Mouse (Mus musculus) neural tube, embryonic 15.5 days (tissue): ENCODE measurements around the gene Klk11. TPM values are rescaled to one million over a fixed set of nuclear protein-coding genes. Genes with fewer than 3 reads are reported as not detected.

Source experiments
- ATAC-seq: fragments of 200-750 bp; cut with Nextera tagmentation; 2 replicates; pipeline ENCODE4 v1.8.0; 2017; ENCODE audit warnings: mild to moderate bottlenecking, moderate TSS enrichment, moderate library complexity; ENCODE audit not compliant: low FRiP score
- H3K27ac ChIP-seq: fragments of 300-500 bp; sonication (generic); replicated peaks from 2 replicates; pipeline ENCODE4 v1.5.1; 2015; ENCODE audit warnings: mild to moderate bottlenecking, inconsistent platforms
- H3K27me3 ChIP-seq: fragments of 300-500 bp; sonication (generic); replicated peaks from 2 replicates; pipeline ENCODE4 v1.6.1; 2015; ENCODE audit warnings: inconsistent platforms
- H3K36me3 ChIP-seq: fragments of 300-500 bp; sonication (generic); 2 replicates; pipeline ENCODE4 v1.6.1; 2015; ENCODE audit warnings: inconsistent platforms
- H3K4me1 ChIP-seq: fragments of 300-500 bp; sonication (generic); 2 replicates; pipeline ENCODE4 v1.6.1; 2015; ENCODE audit warnings: inconsistent platforms
- H3K4me2 ChIP-seq: fragments of 300-500 bp; sonication (generic); 2 replicates; pipeline ENCODE4 v1.6.1; 2015; ENCODE audit warnings: inconsistent platforms, mild to moderate bottlenecking, moderate library complexity
- H3K4me3 ChIP-seq: fragments of 300-500 bp; sonication (generic); replicated peaks from 2 replicates; pipeline ENCODE4 v1.5.1; 2015; ENCODE audit warnings: mild to moderate bottlenecking, inconsistent platforms
- H3K9ac ChIP-seq: fragments of 300-500 bp; sonication (generic); replicated peaks from 2 replicates; pipeline ENCODE4 v1.6.1; 2015; ENCODE audit warnings: mild to moderate bottlenecking, inconsistent platforms
- H3K9me3 ChIP-seq: fragments of 300-500 bp; sonication (generic); replicated peaks from 2 replicates; pipeline ENCODE4 v1.6.1; 2016; ENCODE audit warnings: inconsistent platforms
- WGBS: fragments of 180-500 bp; shearing (Covaris S2); methylation state at CpG from one replicate; pipeline ENCODE4 v1.1.7; 2015; ENCODE audit warnings: mixed read lengths; 5-methylcytosine and 5-hydroxymethylcytosine counted together
- polyA plus RNA-seq: library from polyadenylated mRNA; unstranded; fragments of >200 nt; fragmentation: Nextera tagmentation; extraction: Ambion mirVana; gene quantifications from 2 replicates; pipeline ENCODE4 v1.2.1, GENCODE M21; 2015

Klk11 gene
- 0.33 TPM in 1 of 2 replicates, not detected in the other for polyA plus RNA-seq

GRCm38 (mm10) chr7:43774364-43774763, at the start of gene Klk11:
Gene Klk11 (plus strand): TSS chr7:43774604.
- no peaks in the 10 kb centered on the region for H3K36me3 ChIP-seq
- H3K4me3 ChIP-seq = no peak within 1 kb of the TSS
- H3K4me1 ChIP-seq = no peaks in the 10 kb centered on the region
- no peak for ATAC-seq
- H3K4me2 ChIP-seq = no peak within 1 kb of the TSS
- no peak within 1 kb of the TSS for H3K27ac ChIP-seq
- no peak within 1 kb of the TSS for H3K9ac ChIP-seq
- H3K9me3 ChIP-seq = no peaks in the 10 kb centered on the region
- H3K27me3 ChIP-seq = no peaks in the 10 kb centered on the region
- WGBS = 96% methylated on average over 5 of the region's 5 CpGs

GRCm38 (mm10) chr7:43747788-43748187, 26.6 kb upstream of the Klk11 start:
- Histone ChIP-seq H3K4me1 (0 out of 2 replicates have a peak, but pooled peaks cover 2% of the 10 kb centered on the region), H3K4me2 (no peak overlapping the region), H3K9ac (no peak overlapping the region), H3K4me3 (no peak overlapping the region), H3K27me3 (no peaks in the 10 kb centered on the region), H3K27ac (no peak overlapping the region), H3K36me3 (no peaks in the 10 kb centered on the region), H3K9me3 (no peaks in the 10 kb centered on the region)
- WGBS = 58% methylated on average over 1 of the region's 1 CpGs
- ATAC-seq = no peak

GRCm38 (mm10) chr7:43752806-43753205, 21.6 kb upstream of the Klk11 start:
- Histone ChIP-seq H3K27me3 (no peaks in the 10 kb centered on the region), H3K4me2 (no peak overlapping the region), H3K4me3 (no peak overlapping the region), H3K4me1 (no peaks in the 10 kb centered on the region), H3K36me3 (no peaks in the 10 kb centered on the region), H3K9me3 (no peaks in the 10 kb centered on the region), H3K27ac (no peak overlapping the region), H3K9ac (no peak overlapping the region)
- WGBS = 68% methylated on average over 2 of the region's 2 CpGs
- no peak for ATAC-seq

- no peaks in the 10 kb centered on the region for H3K9me3 ChIP-seq
- no peak overlapping the region for H3K4me2 ChIP-seq
- WGBS = 57% methylated on average over 8 of the region's 8 CpGs
- H3K9ac ChIP-seq = no peak overlapping the region
- H3K4me1 ChIP-seq = no peaks in the 10 kb centered on the region
- H3K27me3 ChIP-seq = no peaks in the 10 kb centered on the region
- no peak for ATAC-seq
- H3K4me3 ChIP-seq = no peak overlapping the region
- H3K27ac ChIP-seq = no peak overlapping the region
- no peaks in the 10 kb centered on the region for H3K36me3 ChIP-seq
Observed at GRCm38 (mm10) chr7:43766484-43766883, 7.9 kb upstream of the Klk11 start.

- no peak for ATAC-seq
- no peaks in the 10 kb centered on the region for H3K9me3 ChIP-seq
- WGBS = 85% methylated on average over 4 of the region's 4 CpGs
Observed at GRCm38 (mm10) chr7:43768597-43768996, 5.8 kb upstream of the Klk11 start, which contains the start of gene Klk12. Gene Klk12 (plus strand): TSS chr7:43768897.

GRCm38 (mm10) chr7:43769636-43770035, 4.8 kb upstream of the Klk11 start:
- ATAC-seq = no peak
- Histone ChIP-seq H3K4me3 (no peak overlapping the region), H3K4me2 (no peak overlapping the region), H3K36me3 (no peaks in the 10 kb centered on the region), H3K9ac (no peak overlapping the region), H3K9me3 (no peaks in the 10 kb centered on the region), H3K27ac (no peak overlapping the region), H3K27me3 (no peaks in the 10 kb centered on the region), H3K4me1 (no peaks in the 10 kb centered on the region)
- WGBS = 97% methylated on average over 8 of the region's 8 CpGs

More at GRCm38 (mm10) chr7:43768597-43768996, 5.8 kb upstream of the Klk11 start, which contains the start of gene Klk12:
- H3K36me3 ChIP-seq = no peaks in the 10 kb centered on the region
- no peak within 1 kb of the TSS for H3K27ac ChIP-seq
- no peak within 1 kb of the TSS for H3K4me3 ChIP-seq
- no peak within 1 kb of the TSS for H3K4me2 ChIP-seq
- H3K9ac ChIP-seq = no peak within 1 kb of the TSS
- no peaks in the 10 kb centered on the region for H3K4me1 ChIP-seq
- no peaks in the 10 kb centered on the region for H3K27me3 ChIP-seq

GRCm38 (mm10) chr7:43770701-43771100, 3.7 kb upstream of the Klk11 start:
- Histone ChIP-seq H3K9me3 (no peaks in the 10 kb centered on the region), H3K4me3 (no peak overlapping the region), H3K27me3 (no peaks in the 10 kb centered on the region), H3K9ac (no peak overlapping the region), H3K4me1 (no peaks in the 10 kb centered on the region), H3K27ac (no peak overlapping the region), H3K36me3 (no peaks in the 10 kb centered on the region), H3K4me2 (no peak overlapping the region)
- ATAC-seq = no peak; the same call in 1 of the 2 replicates
- WGBS = 96% methylated on average over 10 of the region's 10 CpGs

GRCm38 (mm10) chr7:43771916-43772315, 2.5 kb upstream of the Klk11 start:
- no peaks in the 10 kb centered on the region for H3K9me3 ChIP-seq
- H3K36me3 ChIP-seq = no peaks in the 10 kb centered on the region
- no peak overlapping the region for H3K4me3 ChIP-seq
- no peak overlapping the region for H3K27ac ChIP-seq
- H3K4me2 ChIP-seq = no peak overlapping the region
- no peak overlapping the region for H3K9ac ChIP-seq
- no peaks in the 10 kb centered on the region for H3K4me1 ChIP-seq
- ATAC-seq = no peak
- H3K27me3 ChIP-seq = no peaks in the 10 kb centered on the region
- 89% methylated on average over 6 of the region's 6 CpGs for WGBS

- H3K9me3 ChIP-seq = no peaks in the 10 kb centered on the region
- no peak overlapping the region for H3K4me3 ChIP-seq
- no peaks in the 10 kb centered on the region for H3K36me3 ChIP-seq
- H3K4me2 ChIP-seq = no peak overlapping the region
- H3K9ac ChIP-seq = no peak overlapping the region
- 75% methylated on average over 3 of the region's 3 CpGs for WGBS
- no peaks in the 10 kb centered on the region for H3K27me3 ChIP-seq
- H3K27ac ChIP-seq = no peak overlapping the region
- H3K4me1 ChIP-seq = no peaks in the 10 kb centered on the region
- no peak for ATAC-seq
Observed at GRCm38 (mm10) chr7:43772901-43773300, 1.5 kb upstream of the Klk11 start.

GRCm38 (mm10) chr7:43774802-43775201, 398 bp downstream of the Klk11 start:
- Histone ChIP-seq H3K27me3 (no peaks in the 10 kb centered on the region), H3K4me1 (no peaks in the 10 kb centered on the region), H3K4me3 (no peak overlapping the region), H3K9me3 (no peaks in the 10 kb centered on the region), H3K36me3 (no peaks in the 10 kb centered on the region), H3K9ac (no peak overlapping the region), H3K4me2 (no peak overlapping the region), H3K27ac (no peak overlapping the region)
- WGBS = 46% methylated on average over 6 of the region's 6 CpGs
- no peak for ATAC-seq

- Histone ChIP-seq H3K4me3 (no peak overlapping the region), H3K27me3 (no peaks in the 10 kb centered on the region), H3K36me3 (no peaks in the 10 kb centered on the region), H3K9me3 (no peaks in the 10 kb centered on the region), H3K4me1 (no peaks in the 10 kb centered on the region), H3K27ac (no peak overlapping the region), H3K4me2 (no peak overlapping the region), H3K9ac (no peak overlapping the region)
- 61% methylated on average over 7 of the region's 7 CpGs for WGBS
- ATAC-seq = no peak
Observed at GRCm38 (mm10) chr7:43775311-43776057, 1.1 kb downstream of the Klk11 start.

GRCm38 (mm10) chr7:43776506-43776905, 2.1 kb downstream of the Klk11 start:
- H3K27me3 ChIP-seq = no peaks in the 10 kb centered on the region
- no peak overlapping the region for H3K9ac ChIP-seq
- no peak overlapping the region for H3K4me2 ChIP-seq
- H3K27ac ChIP-seq = no peak overlapping the region
- H3K4me3 ChIP-seq = no peak overlapping the region
- H3K9me3 ChIP-seq = no peaks in the 10 kb centered on the region
- H3K4me1 ChIP-seq = no peaks in the 10 kb centered on the region
- 88% methylated on average over 5 of the region's 5 CpGs for WGBS
- no peak for ATAC-seq
- no peaks in the 10 kb centered on the region for H3K36me3 ChIP-seq
